Mouse (Mus musculus) monocyte, adult 2 months (primary cell): ENCODE data around the gene Intu.

Experiments used
- DNase-seq, 2 experiments: peaks; one replicate each; pipeline ENCODE4 v3.0.0; 2022; ENCODE audit warnings: low spot score in 2 of 2, low read depth in 1 of 2

Gene Intu

DNA sequence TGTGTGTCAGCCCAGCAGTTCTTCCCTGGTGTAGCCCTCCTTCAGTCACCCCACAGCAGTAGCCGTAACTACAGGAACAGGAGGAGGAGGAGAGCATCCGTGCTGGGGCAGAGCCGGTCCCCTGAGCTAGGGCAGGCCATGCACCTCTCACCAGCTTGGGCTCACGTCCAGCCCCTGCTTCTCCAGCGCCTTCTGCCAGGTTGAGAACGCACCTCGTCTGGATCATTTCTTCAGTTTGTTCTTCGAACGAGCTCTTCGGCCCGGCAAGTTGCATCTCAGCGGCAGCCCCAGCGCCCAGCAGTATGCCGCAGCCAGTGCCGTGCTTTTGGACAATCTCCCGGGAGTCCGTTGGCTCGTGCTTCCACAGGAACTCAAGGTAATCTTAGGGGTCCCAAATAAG, 152.1 kb downstream of the Intu start:
- DNase-seq, result no peak

DNA sequence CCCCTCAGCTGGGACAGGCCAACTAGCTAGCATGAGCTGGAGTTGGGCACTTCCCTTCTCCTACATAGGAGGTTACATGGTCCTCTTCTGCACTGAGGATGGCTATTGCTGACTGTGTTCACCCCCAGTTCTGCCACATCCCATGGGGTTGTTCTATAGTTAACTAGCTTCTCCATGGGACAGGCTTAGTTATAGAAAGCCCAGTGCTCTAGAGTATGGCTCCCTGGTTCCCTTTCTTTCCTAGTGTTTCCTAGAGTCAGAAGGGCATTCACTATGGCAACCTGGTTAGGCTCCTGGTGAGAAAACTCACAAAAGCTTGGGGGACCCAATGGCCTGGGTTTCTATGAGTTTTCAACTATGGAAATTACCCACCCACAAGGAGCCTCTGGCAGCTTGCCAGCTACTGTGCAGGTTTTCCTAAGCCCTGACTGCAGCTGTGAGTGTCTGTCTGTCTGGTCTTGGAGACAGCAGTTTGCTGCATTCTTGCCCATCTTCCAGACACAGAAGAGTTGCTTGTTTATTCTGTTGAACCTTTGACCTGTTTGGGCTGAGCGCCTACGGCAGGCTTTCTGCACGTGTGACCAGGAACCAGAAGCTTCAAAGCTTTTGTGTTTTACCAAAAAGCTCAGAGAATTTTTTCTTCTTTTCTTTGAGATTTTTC, 154.9 kb downstream of the Intu start:
- no peak for DNase-seq

DNA sequence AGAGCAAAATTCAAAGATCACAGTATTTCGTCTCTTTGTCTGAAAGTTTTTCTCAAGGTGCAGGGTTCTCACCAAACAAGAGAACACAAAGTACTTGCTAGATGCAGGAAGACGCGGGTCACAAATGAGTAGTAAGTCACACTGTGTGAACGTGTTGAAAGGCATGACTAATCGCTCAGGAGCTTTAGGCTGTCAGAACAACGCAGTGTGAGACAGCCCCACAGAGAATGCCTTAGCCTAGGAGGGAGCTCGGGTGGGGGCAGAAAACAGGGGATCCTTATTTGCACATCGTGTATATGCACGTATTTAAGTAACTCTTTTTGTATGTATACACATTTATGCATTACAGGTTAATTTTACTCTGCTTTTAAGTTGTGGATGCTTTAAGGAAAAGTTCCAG, 155.8 kb downstream of the Intu start:
- DNase-seq, result no peak

- no peak for DNase-seq
Observed at GRCm38 (mm10) chr3:40687588-40687987, 156.5 kb downstream of the Intu start.

DNA sequence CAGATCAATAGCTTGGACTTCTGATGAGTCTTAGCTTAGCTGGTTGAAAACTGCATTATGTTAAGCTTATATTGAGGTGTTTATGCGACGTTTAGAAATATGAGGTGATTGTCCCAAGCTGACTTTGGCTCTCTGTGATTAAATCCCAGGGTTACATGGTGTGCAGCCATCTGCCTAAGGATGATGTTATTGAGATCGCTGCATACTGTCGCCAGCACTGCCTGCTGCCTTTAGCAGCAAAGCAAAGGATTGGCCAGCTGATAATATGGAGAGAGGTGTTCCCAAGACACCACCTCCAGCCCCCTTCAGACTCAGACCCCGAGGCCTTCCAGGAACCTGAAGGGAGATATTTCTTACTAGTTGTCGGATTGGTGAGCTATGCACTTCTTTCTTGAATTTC, 160.5 kb downstream of the Intu start:
- DNase-seq, result no peak

DNA sequence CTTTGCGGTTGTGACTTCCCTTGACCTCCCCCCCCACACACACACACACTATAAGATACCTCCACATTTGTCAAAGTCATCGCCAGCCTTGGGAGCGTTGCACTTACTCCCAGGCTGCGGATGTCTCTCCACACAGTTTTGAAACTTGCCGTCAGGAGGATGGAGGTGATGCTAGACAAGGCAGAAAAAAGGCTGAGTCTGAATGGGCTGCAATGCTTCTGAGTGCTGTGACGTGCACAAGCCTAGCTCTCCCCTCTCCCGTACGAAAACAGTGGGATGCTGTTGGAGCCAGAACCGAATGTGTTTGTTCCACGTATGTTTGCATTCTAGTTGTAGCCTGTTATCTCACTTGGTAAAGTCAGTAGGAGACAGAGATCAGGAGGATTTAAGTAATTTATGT, 162.3 kb downstream of the Intu start:
- no peak for DNase-seq

DNA sequence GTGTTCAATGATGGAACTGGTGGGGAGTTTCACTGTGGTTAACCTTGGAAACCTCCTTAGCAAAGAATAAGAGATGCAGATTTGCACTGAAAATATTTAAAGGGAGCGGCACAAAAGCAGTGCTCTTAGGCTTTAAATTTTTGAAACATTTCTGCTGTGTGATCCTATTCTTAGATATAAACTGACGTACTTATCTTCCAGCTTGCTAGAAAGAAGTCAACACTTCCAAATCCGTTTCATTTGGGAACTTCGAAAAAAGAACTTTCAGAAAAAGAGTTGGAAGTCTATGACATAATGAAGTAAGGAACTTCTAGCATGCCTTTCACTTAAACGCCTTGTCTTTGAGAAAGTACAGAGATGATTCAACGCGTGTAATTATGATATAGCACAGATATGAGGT, 162.9 kb downstream of the Intu start:
- DNase-seq, result no peak

GRCm38 (mm10) chr3:40694438-40694837, 163.4 kb downstream of the Intu start:
- no peak for DNase-seq

DNA sequence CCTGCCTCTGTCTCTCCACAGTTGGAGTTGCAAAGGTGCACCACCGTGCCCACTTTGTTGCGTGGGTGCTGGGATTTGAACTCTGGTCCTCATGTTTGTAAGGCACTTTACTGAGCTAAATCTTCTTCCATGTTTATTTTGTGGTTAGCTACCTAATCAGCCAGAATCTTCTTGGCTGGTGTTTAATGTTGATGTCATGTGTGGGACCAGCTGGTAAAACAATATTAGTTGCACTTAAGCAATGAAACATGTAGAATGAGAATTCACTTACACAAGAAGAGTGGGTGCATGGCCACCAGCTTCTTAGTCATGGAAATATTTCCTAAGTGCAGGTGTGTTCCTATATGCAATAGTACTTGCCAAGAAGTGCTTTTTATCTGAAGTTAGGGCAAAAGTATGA, 164.1 kb downstream of the Intu start:
- no peak for DNase-seq

DNA sequence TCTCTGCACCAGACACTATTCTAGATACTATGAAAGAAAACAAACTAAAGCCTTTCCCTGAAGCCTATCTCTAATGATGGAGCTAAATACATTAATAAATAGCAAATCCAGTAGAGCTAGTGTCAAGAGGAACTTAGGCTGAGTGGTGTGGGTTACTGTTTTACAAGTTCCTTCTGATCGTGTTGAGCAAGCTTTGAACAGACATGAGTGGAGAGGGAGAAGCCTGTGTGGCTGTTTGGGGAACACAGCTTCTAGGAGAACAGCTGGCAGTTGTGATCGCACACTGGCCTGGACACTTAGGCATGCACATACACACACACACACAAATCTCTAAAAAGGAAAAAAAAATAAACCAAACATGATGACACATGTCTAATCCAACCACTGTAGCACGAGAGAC, 167.7 kb downstream of the Intu start:
- no peak for DNase-seq

DNA sequence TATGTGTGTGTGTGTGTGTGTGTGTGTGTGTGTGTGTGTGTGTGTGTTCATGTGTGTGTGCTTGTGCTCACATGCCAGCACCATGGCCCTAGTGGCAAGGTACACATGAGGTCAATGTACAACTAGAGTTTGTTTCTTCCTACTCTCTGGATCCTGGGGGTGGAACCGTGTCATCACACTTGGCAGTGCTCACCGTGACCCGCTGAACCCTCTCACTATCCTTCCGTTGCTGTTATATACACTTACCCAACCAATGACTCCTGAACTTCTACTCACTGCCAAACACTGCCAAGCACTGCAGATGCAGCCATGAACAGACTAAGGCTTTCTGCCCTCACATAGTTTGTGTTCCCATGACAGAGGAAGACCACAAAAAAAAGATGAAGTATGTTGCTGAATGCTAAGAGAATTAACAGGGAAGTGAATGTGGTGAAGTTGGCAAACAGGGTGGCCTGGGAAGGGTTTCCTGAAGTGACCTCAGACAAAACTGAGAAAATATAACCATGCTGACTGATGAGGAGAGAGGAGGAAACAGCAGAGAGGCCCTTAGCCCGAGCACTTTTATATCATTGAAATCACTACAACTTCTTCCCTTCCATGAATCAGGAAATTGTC, 173.8 kb downstream of the Intu start:
- peak in 1 of 2 experiments; percentile 10 for DNase-seq

DNA sequence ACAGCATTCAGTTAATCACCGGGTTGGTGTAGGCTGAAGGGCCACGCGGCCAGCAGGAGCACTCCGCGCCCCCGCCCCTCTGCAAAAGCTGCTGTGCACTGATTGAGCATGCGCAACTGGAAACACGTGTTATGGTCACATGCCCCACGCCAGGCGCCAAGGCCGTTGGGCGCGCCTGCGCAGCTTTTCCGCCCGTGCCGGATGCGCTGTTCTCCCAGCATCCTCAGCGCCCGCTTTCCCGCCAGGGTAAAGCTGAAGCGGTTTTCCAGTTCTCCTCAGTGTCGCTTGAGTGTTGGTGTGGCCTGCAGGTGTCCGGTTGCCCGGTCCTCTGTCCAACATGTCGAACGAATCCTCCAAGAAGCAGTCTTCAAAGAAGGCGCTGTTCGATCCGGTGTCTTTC, 177.6 kb downstream of the Intu start, which contains the start of gene Slc25a31:
Slc25a31 (plus strand) TSS at position 201 of the 400 bp plus-strand sequence.
- DNase-seq, result no peak

DNA sequence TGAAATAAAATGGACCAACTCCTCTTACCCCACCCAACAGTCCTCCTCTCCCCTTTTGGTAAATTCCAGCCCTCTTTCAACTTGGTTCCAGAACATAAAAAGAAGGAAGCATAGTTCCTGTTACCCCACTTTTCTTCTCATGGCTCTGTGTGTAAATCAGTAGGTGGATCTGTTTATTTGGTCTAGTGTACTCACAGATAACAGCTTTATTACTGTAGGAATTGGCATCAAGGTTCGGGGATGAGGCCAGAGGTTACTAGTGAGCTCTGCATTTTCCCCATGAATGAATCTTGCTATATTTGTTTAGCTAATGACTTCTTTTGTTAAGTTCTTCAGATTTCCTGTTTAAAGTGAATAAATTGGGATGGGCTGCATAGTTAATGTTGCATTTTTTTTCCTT, 185.0 kb downstream of the Intu start:
- no peak for DNase-seq

GRCm38 (mm10) chr3:40719022-40719421, 187.9 kb downstream of the Intu start:
- no peak for DNase-seq

- no peak for DNase-seq
Observed at GRCm38 (mm10) chr3:40738381-40738912, 207.4 kb downstream of the Intu start.

GRCm38 (mm10) chr3:40744024-40744835, 213.1 kb downstream of the Intu start, which contains the start of gene Hspa4l:
Gene Hspa4l (plus strand): TSS chr3:40744495.
- no peak for DNase-seq

GRCm38 (mm10) chr3:40744836-40745660, 214.0 kb downstream of the Intu start:
- peak; percentile 71 to 78 for DNase-seq

- DNase-seq, result no peak
Observed at GRCm38 (mm10) chr3:40745661-40746547, 214.8 kb downstream of the Intu start.
